ENCODE assay signal across 7 mouse cellular contexts in genomic region chr7:126474993-126475581, GRCm38 (mm10). TPM values are rescaled to one million over a fixed set of nuclear protein-coding genes. Genes with fewer than 3 reads are reported as not detected.
DNase-seq lines count a peak whose midpoint lies in the region; ATAC-seq lines count a peak whose summit lies in the region.

Sh2b1 (minus strand) TSS chr7:126475424.

- peaks cover 31% of the 10 kb centered on the region for H3K36me3 ChIP-seq in embryonic facial prominence, embryonic 10.5 days (replicated peaks)
- peaks cover 31% of the 10 kb centered on the region for H3K36me3 ChIP-seq in limb, embryonic 10.5 days
- peaks cover 31% of the 10 kb centered on the region for H3K36me3 ChIP-seq in midbrain, embryonic 13.5 days

- H3K9me3 ChIP-seq in embryonic facial prominence, embryonic 10.5 days, result no peaks in the 10 kb centered on the region
- no peaks in the 10 kb centered on the region for H3K9me3 ChIP-seq in limb, embryonic 10.5 days (replicated peaks)
- H3K9me3 ChIP-seq in midbrain, embryonic 13.5 days, result no peaks in the 10 kb centered on the region

- peak within 1 kb of the TSS; percentile 97 for H3K27ac ChIP-seq in embryonic facial prominence, embryonic 10.5 days (replicated peaks)
- H3K27ac ChIP-seq in limb, embryonic 10.5 days, result peak within 1 kb of the TSS; percentile 92
- peak within 1 kb of the TSS; percentile 96 for H3K27ac ChIP-seq in midbrain, embryonic 13.5 days

- under 1% methylated on average over 53 of the region's 53 CpGs for WGBS in embryonic facial prominence, embryonic 10.5 days
- under 1% methylated on average over 53 of the region's 53 CpGs for WGBS in limb, embryonic 10.5 days
- under 1% methylated on average over 47 of the region's 53 CpGs for WGBS in midbrain, embryonic 13.5 days

- H3K9ac ChIP-seq in midbrain, embryonic 13.5 days (replicated peaks), result peak within 1 kb of the TSS; percentile 94

- H3K4me2 ChIP-seq in midbrain, embryonic 13.5 days (replicated peaks), result peak within 1 kb of the TSS; percentile 97

- peak; percentile 94 for ATAC-seq in midbrain, embryonic 13.5 days

- H3K4me1 ChIP-seq in embryonic facial prominence, embryonic 10.5 days, result peaks cover 26% of the 10 kb centered on the region
- peaks cover 22% of the 10 kb centered on the region for H3K4me1 ChIP-seq in limb, embryonic 10.5 days
- peaks cover 28% of the 10 kb centered on the region for H3K4me1 ChIP-seq in midbrain, embryonic 13.5 days (replicated peaks)

- H3K27me3 ChIP-seq in embryonic facial prominence, embryonic 10.5 days (replicated peaks; ENCODE audit: low read depth, poor library complexity, severe bottlenecking), result no peaks in the 10 kb centered on the region
- no peaks in the 10 kb centered on the region for H3K27me3 ChIP-seq in limb, embryonic 10.5 days (ENCODE audit: low read depth, poor library complexity, severe bottlenecking)
- no peaks in the 10 kb centered on the region for H3K27me3 ChIP-seq in midbrain, embryonic 13.5 days

- DNase-seq in adrenal gland, postnatal 14 days, result peak; percentile 95
- DNase-seq in embryonic facial prominence, embryonic 10.5 days (ENCODE audit: low spot score), result peak; percentile 92
- no peak for DNase-seq in gonadal fat pad, adult 2 months (ENCODE audit: low read depth)
- DNase-seq in kidney, adult 11 months, result peak; percentile 91
- peak; percentile 90 for DNase-seq in limb, embryonic 10.5 days (ENCODE audit: low spot score)
- peak; percentile 75 for DNase-seq in spleen, adult 12 weeks (ENCODE audit: low spot score)

- H3K4me3 ChIP-seq in embryonic facial prominence, embryonic 10.5 days, result peak within 1 kb of the TSS; percentile 97
- peak within 1 kb of the TSS; percentile 99 for H3K4me3 ChIP-seq in limb, embryonic 10.5 days
- peak within 1 kb of the TSS; percentile 92 for H3K4me3 ChIP-seq in midbrain, embryonic 13.5 days (replicated peaks)

RNA-seq across cellular contexts. Expression of gene Sh2b1, which starts in this region (rescaled TPM):
- total RNA-seq in adrenal gland, postnatal 14 days (2021), result 52.3 and 56.4 TPM in 2 replicates
- polyA plus RNA-seq in embryonic facial prominence, embryonic 10.5 days (2016; fragmentation: Nextera tagmentation; extraction: Ambion mirVana), result 53.3 and 54.0 TPM in 2 replicates
- polyA plus RNA-seq in gonadal fat pad, adult 2 months (2012; rRNA removed), result 40.5 and 48.0 TPM in 2 replicates
- polyA plus RNA-seq in limb, embryonic 10.5 days (2016; fragmentation: Nextera tagmentation; extraction: Ambion mirVana), result 55.1 and 62.5 TPM in 2 replicates
- polyA plus RNA-seq in midbrain, embryonic 13.5 days (2015; fragmentation: Nextera tagmentation; extraction: Ambion mirVana), result 63.7 and 69.5 TPM in 2 replicates
